Mouse (Mus musculus) testis, adult 2 months (tissue): Measurements from ENCODE around the gene Syn3.

Experiments used
- CTCF ChIP-seq: fragments of 200-500 bp; IDR thresholded peaks from 2 replicates; pipeline ENCODE4 v1.5.1; 2012; ENCODE audit warnings: low read depth, mild to moderate bottlenecking, inconsistent platforms, low read length, moderate library complexity; ENCODE audit not compliant: control insufficient read depth, insufficient read depth, insufficient replicate concordance
- POLR2A ChIP-seq: fragments of 200-500 bp; IDR thresholded peaks from 2 replicates; pipeline ENCODE4 v1.6.1; 2012; ENCODE audit warnings: low read depth, mild to moderate bottlenecking, inconsistent platforms, low read length, moderate library complexity; ENCODE audit not compliant: control insufficient read depth

DNA sequence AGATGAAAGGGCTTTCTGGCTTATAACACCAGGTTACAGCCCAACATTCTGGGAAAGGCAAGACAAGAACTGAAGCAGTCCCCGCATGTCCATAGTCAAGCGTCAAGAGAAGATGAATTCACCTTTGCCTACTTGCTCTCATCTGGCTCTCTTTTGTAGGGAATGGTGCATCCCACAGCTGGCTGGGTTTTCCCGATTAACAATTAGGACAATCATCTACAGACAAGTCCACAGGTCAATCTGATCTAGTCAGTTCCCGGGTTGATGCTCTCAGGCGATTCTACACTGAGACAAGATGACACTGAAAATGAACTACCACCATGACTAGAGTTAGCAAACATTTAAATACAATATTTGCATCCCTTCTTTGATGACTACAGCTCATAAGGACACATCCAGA lies 47.4 kb downstream of the Syn3 start:
- TF ChIP-seq CTCF (no peak), POLR2A (no peak)
